Mouse (Mus musculus) bone marrow, adult 2 months (tissue): ENCODE data around the gene Smc3.

ENCODE experiments used
- CTCF ChIP-seq: fragments of 200-500 bp; IDR thresholded peaks from 2 replicates; pipeline ENCODE4 v1.5.1; 2011; ENCODE audit warnings: low read length, control low read depth; ENCODE audit not compliant: control insufficient read depth, insufficient read depth
- POLR2A ChIP-seq: fragments of 200-500 bp; IDR thresholded peaks from 2 replicates; pipeline ENCODE4 v1.6.1; 2011; ENCODE audit warnings: low read depth, mild to moderate bottlenecking, control low read depth, low read length, borderline replicate concordance; ENCODE audit not compliant: control insufficient read depth

DNA sequence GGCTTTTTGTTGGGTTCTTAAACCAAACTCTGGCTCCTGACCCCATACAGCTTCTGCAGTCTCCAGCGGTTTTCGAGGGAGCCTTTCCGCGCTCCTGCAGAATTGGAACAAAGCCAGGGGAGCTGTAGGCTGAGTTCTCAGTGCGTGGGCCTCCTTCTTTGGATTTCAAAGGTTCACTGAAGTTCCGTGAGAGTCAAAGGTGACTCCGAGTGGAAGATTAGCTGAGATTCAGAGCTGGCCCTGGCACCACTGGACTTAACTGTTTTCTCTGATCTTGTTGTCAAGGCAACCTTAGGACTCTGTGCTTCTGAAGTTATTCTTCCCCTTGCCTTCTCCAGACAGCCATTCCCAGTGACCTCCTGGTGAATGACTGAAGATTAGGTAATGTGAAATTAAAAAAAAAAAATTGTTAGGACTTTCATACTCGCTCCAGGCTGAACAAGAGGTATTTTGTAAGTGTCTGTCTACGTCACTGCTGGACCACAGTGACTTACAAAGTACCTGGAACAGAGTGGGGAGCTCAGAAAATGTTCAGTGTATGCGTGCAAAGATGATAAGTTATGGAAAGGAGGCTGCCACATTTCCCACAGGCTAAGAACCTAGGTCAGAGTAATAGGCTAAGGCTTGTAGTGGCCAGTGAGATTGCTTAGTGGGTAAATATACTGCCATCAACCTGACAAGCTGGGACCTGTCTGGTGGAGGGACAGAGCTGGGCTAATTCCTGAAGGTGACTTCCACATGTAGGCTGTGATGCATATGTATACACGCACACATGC is 23.0 kb upstream of the Smc3 start:
- TF ChIP-seq CTCF, result no peak
- TF ChIP-seq POLR2A, result no peak
